Mouse (Mus musculus) E14TG2a.4 (cell line): ENCODE results near the gene Gpa33.

Source experiments
- CTCF ChIP-seq: conservative IDR thresholded peaks from 2 replicates; pipeline ENCODE4 v1.5.1; 2014; ENCODE audit warnings: low read length
- POU5F1 ChIP-seq: IDR thresholded peaks from 2 replicates; pipeline ENCODE4 v1.6.1; 2014; ENCODE audit warnings: low read length, borderline replicate concordance

- TF ChIP-seq CTCF (peak; percentile 99), POU5F1 (no peak)
These were observed 23.5 kb downstream of the Gpa33 start for GRCm38 (mm10) chr1:166153351-166154120.
